Mouse (Mus musculus) CH12.LX (cell line): ENCODE measurements around the gene Ccdc162.

Source experiments
- CTCF ChIP-seq, 2 experiments: IDR thresholded peaks in 1 of 2; conservative IDR thresholded peaks in 1 of 2; 2 replicates each; pipeline ENCODE4 v1.5.1; 2011 to 2012; ENCODE audit warnings: low read depth in 2 of 2, low read length in 2 of 2, improper control_type of control experiment in 1 of 2, inconsistent platforms in 1 of 2, mild to moderate bottlenecking in 1 of 2, moderate library complexity in 1 of 2
- GABPA ChIP-seq: IDR thresholded peaks from 2 replicates; pipeline ENCODE4 v1.6.1; 2012; ENCODE audit warnings: low read depth, low read length, improper control_type of control experiment, inconsistent platforms; ENCODE audit not compliant: insufficient replicate concordance
- POLR2A ChIP-seq: IDR thresholded peaks from 2 replicates; pipeline ENCODE4 v1.6.1; 2011; ENCODE audit warnings: low read depth, mild to moderate bottlenecking, improper control_type of control experiment, low read length
- RAD21 ChIP-seq: IDR thresholded peaks from 2 replicates; pipeline ENCODE4 v1.6.1; 2011; ENCODE audit warnings: low read depth, mild to moderate bottlenecking, low read length, improper control_type of control experiment, moderate library complexity

GRCm38 (mm10) chr10:41523386-41523785, 193.0 kb downstream of the Ccdc162 start:
- TF ChIP-seq RAD21 (no peak), GABPA (no peak), CTCF (conservative IDR thresholded peaks at IDR 0.05 in 1 of 2, IDR thresholded peaks at IDR 0.05 in 1 of 2; ENCODE audit: low read depth in 2 of 2, low read length in 2 of 2) (no peak), POLR2A (no peak)
